Mouse (Mus musculus) right cerebral cortex, postnatal 10 days (tissue): ENCODE measurements around the gene Dnmt3c.
A peak's percentile ranks its signal among the peaks of the same experiment; 100 is the strongest.
"Not testable (repeated sequence)": the region's sequence is repeated elsewhere in the genome, so short reads cannot be mapped to it uniquely, and the experiment has no call there.

Experiments used
- DNase-seq, 2 experiments: peaks; one replicate each; pipeline ENCODE4 v3.0.0; 2021; ENCODE audit warnings: low spot score in 2 of 2

The Dnmt3c gene

GRCm38 (mm10) chr2:153696352-153696751 lies at the start of gene Dnmt3c:
Dnmt3c (plus strand) TSS chr2:153696652.
- no peak for DNase-seq

DNA sequence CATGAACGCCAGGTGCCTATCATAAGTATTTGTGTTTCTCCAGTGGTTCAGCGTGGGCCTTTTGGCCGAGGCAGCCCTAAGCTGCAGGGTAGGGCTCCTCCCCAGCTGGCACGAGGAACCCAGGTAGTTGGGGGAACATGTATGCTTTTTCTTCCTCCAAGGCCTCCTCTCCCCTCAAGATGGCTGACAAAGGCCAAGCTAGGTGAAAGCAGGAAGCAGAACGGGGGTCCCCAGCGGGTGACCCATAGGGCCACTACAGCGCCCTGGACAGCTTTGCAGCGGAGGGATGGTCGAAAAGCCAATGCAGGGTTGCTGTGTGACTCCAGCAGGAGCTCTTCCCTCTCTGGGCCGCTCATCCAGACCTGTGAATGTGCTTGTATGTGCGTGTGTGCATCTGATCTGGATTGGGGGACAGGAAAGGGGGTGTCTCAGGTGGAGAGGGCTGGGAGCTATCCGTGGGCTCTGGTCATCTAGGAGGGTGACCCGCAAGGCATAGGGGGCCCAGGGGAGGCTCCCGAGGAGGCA lies 47.6 kb upstream of the Dnmt3c start:
- DNase-seq: no peak

GRCm38 (mm10) chr2:153649298-153650013 lies 47.0 kb upstream of the Dnmt3c start, which contains the start of gene Dnmt3b:
Dnmt3b (plus strand) TSS chr2:153649450.
- DNase-seq: peak; percentile 58 to 68

- DNase-seq: no peak
Measured at GRCm38 (mm10) chr2:153650014-153650687, 46.3 kb upstream of the Dnmt3c start.

DNA sequence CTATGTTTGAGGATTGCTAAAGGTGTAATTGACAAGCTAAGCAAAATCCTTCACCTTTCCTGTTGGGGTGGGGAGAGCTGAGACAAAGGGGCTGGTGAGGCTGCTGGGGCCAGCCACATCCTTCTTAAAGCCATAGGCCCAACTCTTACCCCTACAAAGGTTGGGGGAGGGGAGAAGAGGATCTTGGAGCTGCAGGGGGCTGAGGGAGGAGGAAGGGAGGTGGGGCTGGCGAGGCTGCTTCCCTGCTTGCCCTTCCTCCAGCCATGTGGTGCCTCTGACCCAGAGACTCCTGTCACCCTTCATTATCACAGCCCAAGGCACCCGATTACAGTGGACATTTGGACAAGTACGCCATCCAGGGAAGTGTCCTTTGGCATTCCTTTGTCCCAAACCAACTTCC lies 44.8 kb upstream of the Dnmt3c start:
- no peak for DNase-seq

DNA sequence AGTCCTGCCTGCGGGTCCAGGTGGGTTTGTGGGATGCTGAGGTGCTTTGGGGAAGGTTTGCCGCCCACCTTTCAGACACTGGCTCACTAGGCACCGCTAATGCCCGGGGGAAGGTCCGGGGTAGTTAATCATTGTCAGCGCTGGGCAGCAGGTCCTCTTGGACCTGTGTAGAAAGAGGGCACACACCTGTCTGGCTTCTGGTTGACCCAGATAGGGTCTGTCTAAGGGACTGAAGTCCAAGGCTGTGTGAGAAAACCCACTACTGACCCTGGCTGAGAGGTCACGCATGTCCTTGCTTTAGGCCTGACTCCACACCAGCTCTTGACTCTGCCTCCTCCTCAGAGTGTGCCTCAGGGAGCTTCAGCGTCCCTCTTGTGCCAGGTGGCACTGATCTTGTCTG lies 38.8 kb upstream of the Dnmt3c start:
- not testable (repeated sequence) for DNase-seq

- no peak for DNase-seq
Measured at GRCm38 (mm10) chr2:153660616-153661015, 35.8 kb upstream of the Dnmt3c start.

- DNase-seq: no peak
Measured at GRCm38 (mm10) chr2:153665401-153665800, 31.1 kb upstream of the Dnmt3c start.

DNA sequence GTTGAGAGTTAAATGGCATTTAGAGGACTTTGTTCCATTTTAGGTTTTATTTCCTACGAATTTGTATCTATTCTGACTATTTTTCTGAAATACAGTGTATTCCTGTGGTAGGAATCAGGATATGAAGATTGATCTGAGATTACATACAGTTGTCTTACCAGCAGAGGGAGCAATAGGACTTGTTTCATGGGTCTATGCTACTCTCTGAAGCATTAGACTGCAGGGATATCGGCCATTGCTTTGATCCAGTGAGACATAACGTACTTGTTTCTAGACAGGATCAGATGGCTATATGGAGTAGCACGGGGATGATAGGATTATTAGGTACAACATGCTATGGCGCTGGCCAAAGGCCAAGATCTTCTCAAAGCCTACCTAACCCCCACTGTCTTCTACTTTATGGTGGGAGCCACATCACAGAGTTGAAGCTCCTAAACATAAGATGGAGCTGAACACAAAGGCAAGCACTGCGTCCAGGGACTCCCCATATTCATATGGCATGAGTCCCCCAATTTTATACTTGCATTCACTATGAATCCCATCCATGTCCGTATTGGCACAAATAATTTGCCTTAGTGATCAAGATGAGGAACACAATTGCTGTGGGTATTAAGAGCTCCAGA lies 27.6 kb upstream of the Dnmt3c start:
- peak; percentile 29 to 38 for DNase-seq

DNA sequence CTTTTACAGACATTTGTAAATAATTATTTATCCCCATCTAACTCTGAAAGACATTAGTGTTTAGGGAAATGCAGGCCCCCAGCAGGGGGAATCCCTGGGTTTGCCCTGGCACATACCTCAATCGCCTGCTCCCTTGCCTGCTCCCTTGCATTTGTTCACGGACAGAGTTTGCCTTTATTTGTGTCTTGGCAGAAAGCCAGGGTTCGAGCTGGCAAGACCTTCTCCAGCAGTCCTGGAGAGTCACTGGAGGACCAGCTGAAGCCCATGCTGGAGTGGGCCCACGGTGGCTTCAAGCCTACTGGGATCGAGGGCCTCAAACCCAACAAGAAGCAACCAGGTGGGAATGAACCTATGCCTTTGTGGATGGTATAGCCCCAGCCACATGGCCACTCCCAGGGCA lies 26.3 kb upstream of the Dnmt3c start:
- DNase-seq: peak; percentile 42 to 43

DNA sequence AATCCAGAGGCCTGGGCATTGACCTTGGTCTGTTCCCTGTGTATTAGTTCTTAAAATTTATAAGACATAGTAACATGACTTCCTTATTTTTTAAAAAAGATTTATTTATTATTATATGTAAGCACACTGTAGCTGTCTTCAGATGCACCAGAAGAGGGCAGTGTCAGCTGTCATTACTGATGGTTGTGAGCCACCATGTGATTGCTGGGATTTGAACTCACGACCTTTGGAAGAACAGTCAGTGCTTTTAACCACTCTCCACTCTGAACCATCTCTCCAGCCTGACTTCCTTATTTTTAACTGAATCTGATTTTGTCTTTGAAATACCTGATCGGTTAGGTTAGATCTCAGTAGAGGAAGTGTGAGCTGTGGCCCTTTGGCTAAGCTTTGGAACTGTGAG lies 23.8 kb upstream of the Dnmt3c start:
- no peak for DNase-seq

DNA sequence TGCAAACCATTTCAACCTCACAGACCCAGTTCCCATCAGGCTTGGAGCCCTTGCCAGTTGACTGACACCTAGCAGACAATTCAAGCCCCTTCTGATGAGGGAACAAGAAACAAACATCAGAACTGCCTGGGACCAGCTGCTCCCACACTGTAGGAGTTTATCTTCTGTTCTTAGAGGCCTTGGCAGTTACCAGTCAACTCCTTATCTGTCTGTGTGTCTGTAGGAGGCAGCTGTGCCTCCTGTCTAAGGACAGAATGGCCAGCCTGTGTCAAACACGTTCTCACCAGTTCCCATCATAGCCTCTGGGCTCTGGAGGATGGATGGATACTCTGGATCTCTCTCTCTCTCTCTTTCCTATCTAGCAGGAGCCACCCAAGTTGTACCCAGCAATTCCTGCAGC lies 21.1 kb upstream of the Dnmt3c start:
- DNase-seq: not testable (repeated sequence)

DNA sequence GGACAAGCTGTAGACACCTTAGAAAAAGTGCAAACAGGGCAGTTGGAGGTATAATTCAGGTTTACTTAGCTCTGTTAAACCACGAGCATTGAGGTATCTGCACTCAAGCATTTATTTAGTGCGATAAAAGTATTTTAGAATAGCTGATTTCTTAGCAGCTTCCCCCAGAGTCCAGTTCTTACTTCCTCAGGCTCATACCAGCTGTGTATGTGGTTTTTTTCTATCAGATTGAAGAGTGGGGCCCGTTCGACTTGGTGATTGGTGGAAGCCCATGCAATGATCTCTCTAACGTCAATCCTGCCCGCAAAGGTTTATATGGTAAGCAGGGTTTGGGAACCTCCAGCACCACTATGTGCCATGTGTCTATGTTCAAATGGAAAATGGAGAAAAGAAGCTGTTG lies 19.5 kb upstream of the Dnmt3c start:
- no peak for DNase-seq

DNA sequence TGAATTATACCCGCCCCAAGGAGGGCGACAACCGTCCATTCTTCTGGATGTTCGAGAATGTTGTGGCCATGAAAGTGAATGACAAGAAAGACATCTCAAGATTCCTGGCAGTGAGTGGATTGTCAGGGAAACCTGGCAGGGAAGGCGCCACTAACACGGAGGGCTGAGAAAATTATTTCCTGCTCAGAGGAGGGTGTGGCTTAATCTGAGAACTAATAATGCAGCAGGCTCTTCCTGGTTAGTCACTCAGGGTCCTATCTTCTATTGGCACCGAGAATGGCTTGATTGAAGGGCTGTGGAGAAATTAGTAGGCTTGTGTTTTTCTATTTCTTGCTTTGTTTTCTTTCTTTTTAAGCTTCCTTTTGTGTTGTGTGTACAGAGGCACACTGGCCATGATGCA lies 18.9 kb upstream of the Dnmt3c start:
- no peak for DNase-seq

DNA sequence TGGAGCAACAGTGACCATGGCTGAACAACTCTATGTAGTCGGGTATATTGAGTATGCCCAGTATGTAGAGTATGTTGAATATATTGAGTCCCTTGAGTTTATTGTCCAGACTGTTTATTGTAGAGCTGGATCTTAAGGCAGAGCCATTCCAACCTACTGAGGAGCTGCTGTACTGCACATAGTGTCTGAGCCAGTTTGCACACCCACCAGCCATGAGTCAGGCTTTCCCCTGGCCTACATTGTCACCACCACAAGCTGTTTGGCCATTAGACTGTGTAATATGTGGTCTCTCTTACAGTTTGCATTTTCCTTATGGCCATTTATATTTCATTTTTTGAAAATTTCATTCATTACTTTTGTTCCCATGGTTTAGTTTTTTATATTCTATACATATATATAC lies 16.5 kb upstream of the Dnmt3c start:
- no peak for DNase-seq

GRCm38 (mm10) chr2:153693413-153693812 lies 3.0 kb upstream of the Dnmt3c start:
- DNase-seq: not testable (repeated sequence)

DNA sequence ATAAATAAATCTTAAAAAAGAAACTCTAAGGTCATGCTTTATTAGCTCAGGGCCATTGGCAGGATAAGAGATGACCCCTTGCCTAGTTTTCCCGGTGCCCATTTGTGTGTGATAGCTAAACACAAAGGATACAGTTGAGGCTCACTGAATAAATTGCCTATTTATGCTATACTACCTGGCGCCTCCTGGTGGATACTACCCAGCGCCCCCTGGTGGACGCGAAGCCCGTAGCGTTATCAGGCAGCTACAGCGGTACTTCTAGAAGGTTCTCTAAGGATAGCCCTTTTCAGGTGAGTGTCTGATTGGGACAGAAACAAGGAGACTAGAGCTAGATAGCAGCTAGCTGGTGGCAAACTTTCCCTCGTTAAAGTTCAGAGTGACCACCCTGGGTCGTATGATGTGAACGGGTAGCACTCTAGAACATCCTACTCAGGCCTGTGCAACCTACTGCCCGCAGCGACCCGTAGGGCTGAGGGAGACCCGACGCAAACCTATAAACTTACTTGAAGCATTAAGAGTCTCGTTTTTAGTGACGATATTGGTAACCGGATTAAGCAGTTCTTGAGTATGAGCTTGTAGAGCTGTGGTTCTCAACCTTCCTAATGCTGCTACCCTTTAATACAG lies 1.9 kb upstream of the Dnmt3c start:
- DNase-seq: no peak

GRCm38 (mm10) chr2:153703389-153703788 lies 6.9 kb downstream of the Dnmt3c start:
- no peak for DNase-seq

- DNase-seq: peak in 1 of 2 experiments; percentile 31
Measured at GRCm38 (mm10) chr2:153710701-153711330, 14.4 kb downstream of the Dnmt3c start.

- DNase-seq: peak; percentile 60 to 68
Measured at GRCm38 (mm10) chr2:153712646-153713091, 16.2 kb downstream of the Dnmt3c start.

- DNase-seq: peak; percentile 86 to 90
Measured at GRCm38 (mm10) chr2:153713227-153713626, 16.8 kb downstream of the Dnmt3c start.

DNA sequence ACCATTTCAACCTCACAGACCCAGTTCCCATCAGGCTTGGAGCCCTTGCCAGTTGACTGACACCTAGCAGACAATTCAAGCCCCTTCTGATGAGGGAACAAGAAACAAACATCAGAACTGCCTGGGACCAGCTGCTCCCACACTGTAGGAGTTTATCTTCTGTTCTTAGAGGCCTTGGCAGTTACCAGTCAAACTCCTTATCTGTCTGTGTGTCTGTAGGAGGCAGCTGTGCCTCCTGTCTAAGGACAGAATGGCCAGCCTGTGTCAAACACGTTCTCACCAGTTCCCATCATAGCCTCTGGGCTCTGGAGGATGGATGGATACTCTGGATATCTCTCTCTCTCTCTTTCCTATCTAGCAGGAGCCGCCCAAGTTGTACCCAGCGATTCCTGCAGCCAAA lies 21.4 kb downstream of the Dnmt3c start:
- not testable (repeated sequence) for DNase-seq
